8 mouse cellular contexts compared by ENCODE assay signal in genomic region chr5:127610787-127611509, GRCm38 (mm10). TPM values are rescaled to one million over a fixed set of nuclear protein-coding genes. Genes with fewer than 3 reads are reported as not detected.
A peak's percentile ranks its signal among the peaks of the same experiment; 100 is the strongest.
DNase-seq lines count a peak whose midpoint lies in the region; ATAC-seq and TF ChIP-seq lines count a peak whose summit lies in the region.

No protein-coding gene starts in this region.

- no peak for TF ChIP-seq CTCF in layer of hippocampus, adult 2 months (conservative IDR thresholded peaks at IDR 0.05)

- no peak overlapping the region for H3K4me2 ChIP-seq in midbrain, embryonic 13.5 days (replicated peaks)

- ATAC-seq in granulocyte monocyte progenitor cell, adult 5-6 weeks (replicated peaks; ENCODE audit: poor library complexity, severe bottlenecking) = peak; percentile 51
- no peak for ATAC-seq in CD4-positive, CD25-positive, alpha-beta regulatory T cell, adult 4 months
- ATAC-seq in midbrain, embryonic 13.5 days = no peak

- H3K27ac ChIP-seq in layer of hippocampus, adult 2 months = peak overlapping the region; percentile 96
- H3K27ac ChIP-seq in midbrain, embryonic 13.5 days = no peak overlapping the region

- H3K36me3 ChIP-seq in midbrain, embryonic 13.5 days = peaks cover 28% of the 10 kb centered on the region

- peaks cover 44% of the 10 kb centered on the region for H3K4me1 ChIP-seq in midbrain, embryonic 13.5 days (replicated peaks)

- no peaks in the 10 kb centered on the region for H3K27me3 ChIP-seq in midbrain, embryonic 13.5 days

- no peak overlapping the region for H3K9ac ChIP-seq in midbrain, embryonic 13.5 days (replicated peaks)

- H3K9me3 ChIP-seq in midbrain, embryonic 13.5 days = no peaks in the 10 kb centered on the region

- no peak overlapping the region for H3K4me3 ChIP-seq in layer of hippocampus, adult 2 months
- no peak overlapping the region for H3K4me3 ChIP-seq in midbrain, embryonic 13.5 days (replicated peaks)

- 85% methylated on average over 6 of the region's 6 CpGs for WGBS in midbrain, embryonic 13.5 days

- DNase-seq in right cerebral cortex, postnatal 10 days (ENCODE audit: low spot score in 2 of 2) = peak; percentile 47 to 57
- no peak for DNase-seq in right cerebral cortex, postnatal 36 days (ENCODE audit: low spot score in 2 of 2)
- DNase-seq in adrenal gland, postnatal 36 days = peak; percentile 56 to 65
- DNase-seq in layer of hippocampus, adult 2 months (ENCODE audit: low spot score in 2 of 2) = peak in 1 of 2 experiments; percentile 51
- DNase-seq in lung, postnatal 36 days = peak; percentile 92

RNA-seq across cellular contexts. Expression of gene Glt1d1, which starts 21.1 kb away (rescaled TPM):
- total RNA-seq in adrenal gland, postnatal 36 days (2021) = under 1 TPM; 0.16 to 0.66 TPM
- 5.6 and 7.6 TPM in 2 replicates for total RNA-seq in granulocyte monocyte progenitor cell, adult 5-6 weeks (2014; fragmentation: Nextera tagmentation)
- total RNA-seq in granulocyte monocyte progenitor cell, adult 5-6 weeks (2017) = 7.2 and 7.5 TPM in 2 replicates
- 10 to 100 TPM; 24.7 to 28.6 TPM for total RNA-seq in layer of hippocampus, adult 2 months (2021)
- not detected for polyA plus RNA-seq in CD4-positive, CD25-positive, alpha-beta regulatory T cell, adult 4 months (2017; shearing (Covaris generic))
- polyA plus RNA-seq in midbrain, embryonic 13.5 days (2015; fragmentation: Nextera tagmentation; extraction: Ambion mirVana) = 1.5 and 1.9 TPM in 2 replicates

RNA-seq across cellular contexts. Expression of gene Slc15a4, which starts 21.7 kb away (rescaled TPM):
- 10 to 100 TPM; 23.8 to 25.3 TPM for total RNA-seq in adrenal gland, postnatal 36 days (2021)
- 22.5 and 42.2 TPM in 2 replicates for total RNA-seq in granulocyte monocyte progenitor cell, adult 5-6 weeks (2014; fragmentation: Nextera tagmentation)
- 25.2 and 105 TPM in 2 replicates for total RNA-seq in granulocyte monocyte progenitor cell, adult 5-6 weeks (2017)
- 10 to 100 TPM; 24.0 to 26.4 TPM for total RNA-seq in layer of hippocampus, adult 2 months (2021)
- 1 to 10 TPM; 3.3 to 3.9 TPM for polyA plus RNA-seq in CD4-positive, CD25-positive, alpha-beta regulatory T cell, adult 4 months (2017; shearing (Covaris generic))
- 24.4 and 26.1 TPM in 2 replicates for polyA plus RNA-seq in midbrain, embryonic 13.5 days (2015; fragmentation: Nextera tagmentation; extraction: Ambion mirVana)

Comparison
In these comparisons a context has a peak if more than half of its experiments do, and no peak if none do; other contexts are left out.
1. DNase-seq: peak in right cerebral cortex, postnatal 10 days (2 of 2), adrenal gland, postnatal 36 days (2 of 2) and lung, postnatal 36 days (single experiment); none in right cerebral cortex, postnatal 36 days (0 of 2).